Mouse (Mus musculus) forebrain, postnatal 0 days (tissue): Measurements from ENCODE around the gene Lysmd4. TPM values are rescaled to one million over a fixed set of nuclear protein-coding genes. Genes with fewer than 3 reads are reported as not detected.

ENCODE experiments used
- ATAC-seq: fragments of 200-750 bp; cut with Nextera tagmentation; 2 replicates; pipeline ENCODE4 v1.8.0; 2017; ENCODE audit warnings: mild to moderate bottlenecking, moderate library complexity
- DNase-seq: peaks from one replicate; pipeline ENCODE4 v3.0.0-alpha.2; 2015
- H3K27ac ChIP-seq: fragments of 300-500 bp; sonication (generic); 2 replicates; pipeline ENCODE4 v1.5.1; 2014; ENCODE audit warnings: low read depth, mild to moderate bottlenecking, antibody characterized with exemption, low read length, moderate library complexity, mixed read lengths
- H3K27me3 ChIP-seq: fragments of 300-500 bp; sonication (generic); 2 replicates; pipeline ENCODE4 v1.6.1; 2014; ENCODE audit warnings: mild to moderate bottlenecking, low read length, mixed read lengths; ENCODE audit not compliant: insufficient read depth
- H3K36me3 ChIP-seq: fragments of 300-500 bp; sonication (generic); 2 replicates; pipeline ENCODE4 v1.6.1; 2014; ENCODE audit warnings: mild to moderate bottlenecking, moderate library complexity; ENCODE audit not compliant: insufficient read depth
- H3K4me1 ChIP-seq: fragments of 300-500 bp; sonication (generic); 2 replicates; pipeline ENCODE4 v1.6.1; 2014; ENCODE audit warnings: antibody characterized with exemption; ENCODE audit not compliant: insufficient read depth
- H3K4me2 ChIP-seq: fragments of 300-500 bp; sonication (generic); 2 replicates; pipeline ENCODE4 v1.6.1; 2014; ENCODE audit warnings: low read depth, mild to moderate bottlenecking, moderate library complexity
- H3K4me3 ChIP-seq: fragments of 300-500 bp; sonication (generic); 2 replicates; pipeline ENCODE4 v1.5.1; 2014; ENCODE audit warnings: low read depth, low read length, mixed read lengths
- H3K9ac ChIP-seq: fragments of 300-500 bp; sonication (generic); 2 replicates; pipeline ENCODE4 v1.6.1; 2014; ENCODE audit warnings: mild to moderate bottlenecking
- H3K9me3 ChIP-seq: fragments of 300-500 bp; sonication (generic); 2 replicates; pipeline ENCODE4 v1.6.1; 2016; ENCODE audit warnings: low read length
- CTCF ChIP-seq: sonication (generic); IDR thresholded peaks from 2 replicates; pipeline ENCODE4 v1.5.1; 2016; ENCODE audit warnings: antibody characterized with exemption, control low read depth, low read depth
- WGBS: fragments of 180-500 bp; shearing (Covaris S2); extraction: QIAGEN DNeasy Blood & Tissue Kit; methylation state at CpG from one replicate; pipeline ENCODE4 v1.1.7; 2014; 5-methylcytosine and 5-hydroxymethylcytosine counted together
- polyA plus RNA-seq: library from polyadenylated mRNA; unstranded; fragments of >200 nt; fragmentation: Nextera tagmentation; extraction: Ambion mirVana; gene quantifications from 2 replicates; pipeline ENCODE4 v1.2.1, GENCODE M21; 2015
- total RNA-seq: library from RNA; depleted of rRNA; stranded (reverse); fragments of >200 nt; gene quantifications from 2 replicates; pipeline ENCODE4 v1.2.3, GENCODE M21; 2014

Gene Lysmd4
- total and polyA plus RNA-seq, 2 experiments from 2014 or later: 40.7 to 44.9 TPM

DNA sequence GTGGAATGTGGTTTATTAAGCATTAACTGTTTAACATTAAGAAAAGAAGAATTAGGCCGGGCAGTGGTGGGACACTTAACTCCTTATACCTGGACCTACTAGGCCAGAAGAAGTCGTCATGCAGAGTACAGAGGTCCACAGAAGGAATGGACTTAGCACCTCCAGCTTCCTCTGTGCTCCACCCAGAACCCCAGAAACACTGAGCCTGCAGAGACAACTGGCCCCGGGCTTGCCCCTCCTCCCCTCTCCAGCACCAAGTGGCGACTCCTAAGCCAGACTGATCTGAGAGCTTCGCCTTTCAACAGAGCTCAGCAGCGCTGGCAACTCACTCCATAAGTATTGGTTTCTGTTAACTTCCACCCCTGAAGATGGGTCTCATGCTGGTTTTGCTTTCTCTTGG, 14.6 kb upstream of the Lysmd4 start:
- no peaks in the 10 kb centered on the region for H3K36me3 ChIP-seq
- ATAC-seq: no peak

GRCm38 (mm10) chr7:67208317-67208716, 14.0 kb upstream of the Lysmd4 start:
- Histone ChIP-seq H3K27me3 (no peaks in the 10 kb centered on the region), H3K9me3 (no peaks in the 10 kb centered on the region), H3K4me1 (no peaks in the 10 kb centered on the region), H3K4me3 (no peak overlapping the region), H3K9ac (no peak overlapping the region), H3K27ac (no peak overlapping the region), H3K36me3 (no peaks in the 10 kb centered on the region), H3K4me2 (no peak overlapping the region)
- WGBS: 75% methylated on average over 1 of the region's 1 CpGs
- no peak for DNase-seq
- no peak for TF ChIP-seq CTCF
- ATAC-seq: no peak

More for the DNA sequence above, 14.6 kb upstream of the Lysmd4 start:
- no peaks in the 10 kb centered on the region for H3K27me3 ChIP-seq
- no peak overlapping the region for H3K27ac ChIP-seq
- H3K4me2 ChIP-seq: no peak overlapping the region
- no peak for DNase-seq
- H3K9me3 ChIP-seq: no peaks in the 10 kb centered on the region
- H3K4me3 ChIP-seq: no peak overlapping the region
- no peak for TF ChIP-seq CTCF
- no peak overlapping the region for H3K9ac ChIP-seq
- H3K4me1 ChIP-seq: no peaks in the 10 kb centered on the region
- 53% methylated on average over 6 of the region's 6 CpGs for WGBS

- no peak overlapping the region for H3K4me3 ChIP-seq
- H3K4me2 ChIP-seq: no peak overlapping the region
- no peak for TF ChIP-seq CTCF
- H3K27ac ChIP-seq: no peak overlapping the region
- no peaks in the 10 kb centered on the region for H3K36me3 ChIP-seq
- ATAC-seq (no peak), DNase-seq (no peak)
- H3K9me3 ChIP-seq: no peaks in the 10 kb centered on the region
- 75% methylated on average over 6 of the region's 6 CpGs for WGBS
- no peaks in the 10 kb centered on the region for H3K4me1 ChIP-seq
- H3K9ac ChIP-seq: no peak overlapping the region
- no peaks in the 10 kb centered on the region for H3K27me3 ChIP-seq
Measured at GRCm38 (mm10) chr7:67210004-67210833, 12.1 kb upstream of the Lysmd4 start.

DNA sequence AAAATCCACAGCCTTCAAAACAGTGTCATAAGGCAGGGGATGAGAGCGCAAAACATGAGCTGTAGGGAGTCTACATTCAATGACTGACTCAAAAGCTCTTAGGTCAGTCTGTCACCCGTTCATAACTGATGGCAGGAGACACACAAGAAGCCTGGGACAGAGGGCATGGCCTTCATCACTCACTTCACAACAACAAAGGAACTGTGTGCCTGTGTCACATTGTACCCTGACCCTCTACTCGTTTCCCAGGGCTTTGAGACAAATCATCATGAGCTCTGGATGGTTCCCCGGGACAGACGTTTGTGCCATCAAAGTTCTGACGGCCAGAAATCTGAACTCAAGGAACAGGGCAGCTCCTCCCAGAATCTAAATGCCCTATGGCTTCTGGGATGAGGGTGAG, 11.0 kb upstream of the Lysmd4 start:
- Histone ChIP-seq H3K27me3 (no peaks in the 10 kb centered on the region), H3K4me1 (no peaks in the 10 kb centered on the region), H3K9ac (no peak overlapping the region), H3K27ac (no peak overlapping the region), H3K4me2 (no peak overlapping the region), H3K36me3 (no peaks in the 10 kb centered on the region), H3K9me3 (no peaks in the 10 kb centered on the region), H3K4me3 (no peak overlapping the region)
- no peak for TF ChIP-seq CTCF
- DNase-seq (no peak), ATAC-seq (no peak)
- WGBS: 63% methylated on average over 6 of the region's 6 CpGs

GRCm38 (mm10) chr7:67211971-67212370, 10.4 kb upstream of the Lysmd4 start:
- H3K27ac ChIP-seq: no peak overlapping the region
- no peaks in the 10 kb centered on the region for H3K9me3 ChIP-seq
- no peak overlapping the region for H3K9ac ChIP-seq
- DNase-seq (no peak), ATAC-seq (no peak)
- TF ChIP-seq CTCF: no peak
- no peak overlapping the region for H3K4me3 ChIP-seq
- H3K36me3 ChIP-seq: no peaks in the 10 kb centered on the region
- 54% methylated on average over 4 of the region's 4 CpGs for WGBS
- H3K4me2 ChIP-seq: no peak overlapping the region
- no peaks in the 10 kb centered on the region for H3K27me3 ChIP-seq
- H3K4me1 ChIP-seq: no peaks in the 10 kb centered on the region

DNA sequence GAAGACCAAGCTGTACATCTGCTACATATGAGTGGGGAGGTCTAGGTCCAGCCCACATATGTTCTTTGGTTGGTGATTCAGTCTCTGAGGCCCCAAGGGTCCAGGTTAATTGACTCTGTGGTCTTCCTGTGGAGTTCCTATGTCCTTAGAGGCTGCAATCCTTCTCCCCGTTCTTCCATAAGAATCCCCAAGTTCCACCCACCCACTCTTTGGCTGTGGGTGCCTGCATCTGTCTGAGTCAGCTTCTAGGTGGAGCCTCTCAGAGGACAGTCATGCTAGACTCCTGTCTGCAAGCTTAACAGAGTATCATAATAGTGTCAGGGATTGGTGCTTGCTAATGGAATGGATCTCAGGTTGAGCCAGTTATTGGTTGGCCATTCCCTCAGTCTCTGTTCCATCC, 8.8 kb upstream of the Lysmd4 start:
- Histone ChIP-seq H3K4me3 (no peak overlapping the region), H3K9me3 (no peaks in the 10 kb centered on the region), H3K27me3 (no peaks in the 10 kb centered on the region), H3K4me2 (no peak overlapping the region), H3K27ac (no peak overlapping the region), H3K9ac (no peak overlapping the region), H3K36me3 (no peaks in the 10 kb centered on the region), H3K4me1 (no peaks in the 10 kb centered on the region)
- no peak for TF ChIP-seq CTCF
- 84% methylated on average over 1 of the region's 1 CpGs for WGBS
- ATAC-seq (no peak), DNase-seq (no peak)

DNA sequence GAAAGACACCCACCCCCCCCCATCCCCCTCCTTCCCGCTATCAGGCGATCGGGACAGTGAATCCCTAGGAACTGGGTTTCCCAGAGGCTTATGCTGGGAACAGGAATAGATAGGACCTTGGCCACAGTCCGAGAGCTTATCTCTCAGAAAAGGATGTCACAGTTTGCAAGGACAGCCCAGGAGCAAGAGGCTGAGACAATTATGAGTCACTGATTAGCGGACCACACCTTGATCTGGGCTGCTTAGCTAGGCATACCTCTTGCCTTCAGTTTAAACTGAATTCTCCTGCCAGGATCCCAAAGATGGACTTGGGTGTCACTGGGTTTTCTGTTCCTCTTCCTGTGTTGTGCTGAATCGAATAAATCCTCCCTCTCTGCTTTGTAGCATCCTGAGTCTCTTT, 6.0 kb upstream of the Lysmd4 start:
- Histone ChIP-seq H3K4me2 (no peak overlapping the region), H3K27ac (no peak overlapping the region), H3K27me3 (no peaks in the 10 kb centered on the region), H3K4me1 (no peaks in the 10 kb centered on the region), H3K36me3 (no peaks in the 10 kb centered on the region), H3K4me3 (no peak overlapping the region), H3K9ac (no peak overlapping the region), H3K9me3 (no peaks in the 10 kb centered on the region)
- ATAC-seq (no peak), DNase-seq (no peak)
- 86% methylated on average over 6 of the region's 6 CpGs for WGBS
- TF ChIP-seq CTCF: no peak
